In the genomic region with DNA sequence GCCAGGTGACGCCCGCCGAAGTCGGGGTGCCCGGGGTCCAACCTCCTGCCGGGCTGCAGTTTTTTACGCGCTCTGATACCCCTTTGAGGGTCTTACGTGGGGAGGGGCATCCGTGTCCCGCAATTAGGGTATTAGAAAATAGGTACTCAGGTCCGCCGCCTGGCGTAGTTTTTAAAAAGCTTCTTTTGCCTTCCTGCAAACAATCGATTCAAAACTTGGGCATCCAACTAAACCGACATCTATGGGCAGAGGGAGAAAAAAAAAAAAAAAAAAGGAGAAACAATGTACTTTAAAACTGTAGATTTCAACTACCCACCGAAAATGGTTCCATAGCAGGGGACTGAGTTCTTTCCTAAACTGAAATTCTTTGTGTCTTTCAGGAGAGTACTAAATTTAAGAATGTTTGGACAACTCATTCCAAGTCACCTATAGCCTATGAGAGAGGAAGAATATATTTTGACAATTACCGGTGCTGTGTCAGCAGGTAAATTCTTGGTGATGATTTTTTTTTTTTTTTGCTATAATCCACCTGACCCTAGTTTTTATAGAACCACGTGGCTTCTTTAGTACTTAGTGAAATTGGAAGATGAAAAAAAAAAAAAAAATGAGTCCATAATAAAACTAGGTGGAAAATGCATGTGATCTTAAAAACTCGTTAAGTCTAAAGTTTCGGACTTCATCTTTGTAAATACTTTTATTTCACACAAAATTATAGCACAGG, we compare ENCODE assay signal across 8 mouse cellular contexts. TPM values are rescaled to one million over a fixed set of nuclear protein-coding genes. Genes with fewer than 3 reads are reported as not detected.
DNase-seq lines count a peak whose midpoint lies in the region; ATAC-seq and TF ChIP-seq lines count a peak whose summit lies in the region.

No protein-coding gene starts in this region.

- DNase-seq in kidney, postnatal 0 days (ENCODE audit: low spot score), result no peak
- no peak for DNase-seq in kidney, postnatal 10 days
- peak; percentile 82 for DNase-seq in brain, embryonic 14.5 days (ENCODE audit: low read depth)
- no peak for DNase-seq in right cerebral cortex, postnatal 25 days
- no peak for DNase-seq in thymus, postnatal 36 days
- no peak for DNase-seq in cerebellum, postnatal 36 days

- ATAC-seq in kidney, postnatal 0 days (replicated peaks; ENCODE audit: low FRiP score, low read depth), result no peak
- ATAC-seq in hindbrain, embryonic 16.5 days, result no peak
- ATAC-seq in midbrain, embryonic 16.5 days, result no peak

- 11% methylated on average over 21 of the region's 21 CpGs for WGBS in kidney, postnatal 0 days
- 13% methylated on average over 21 of the region's 21 CpGs for whole genome bisulfite sequencing in hindbrain, embryonic 16.5 days
- 12% methylated on average over 21 of the region's 21 CpGs for WGBS in midbrain, embryonic 16.5 days

- H3K4me3 ChIP-seq in kidney, postnatal 0 days (replicated peaks; ENCODE audit: low read depth, low read length), result peak overlapping the region; percentile 83
- peak overlapping the region; percentile 89 for H3K4me3 ChIP-seq in hindbrain, embryonic 16.5 days (ENCODE audit: low read length)
- peak overlapping the region; percentile 57 for H3K4me3 ChIP-seq in midbrain, embryonic 16.5 days (ENCODE audit: low read depth, low read length)

- no peaks in the 10 kb centered on the region for H3K4me1 ChIP-seq in kidney, postnatal 0 days (replicated peaks; ENCODE audit: insufficient read depth, low read length)
- peaks cover 6% of the 10 kb centered on the region; the same call in 1 of the 2 replicates for H3K4me1 ChIP-seq in hindbrain, embryonic 16.5 days (ENCODE audit: control insufficient read depth, insufficient read depth, low read depth, low read length)
- H3K4me1 ChIP-seq in midbrain, embryonic 16.5 days (ENCODE audit: control insufficient read depth, insufficient read depth, low read length), result peaks cover 10% of the 10 kb centered on the region

- H3K27me3 ChIP-seq in kidney, postnatal 0 days (ENCODE audit: insufficient read depth, low read length), result no peaks in the 10 kb centered on the region
- no peaks in the 10 kb centered on the region for H3K27me3 ChIP-seq in hindbrain, embryonic 16.5 days (replicated peaks; ENCODE audit: control insufficient read depth, insufficient read depth, low read length)
- no peaks in the 10 kb centered on the region for H3K27me3 ChIP-seq in midbrain, embryonic 16.5 days (ENCODE audit: control insufficient read depth, insufficient read depth, low read depth, low read length)

- H3K9me3 ChIP-seq in kidney, postnatal 0 days (replicated peaks; ENCODE audit: low read length), result no peaks in the 10 kb centered on the region
- H3K9me3 ChIP-seq in hindbrain, embryonic 16.5 days (ENCODE audit: control insufficient read depth, low read length), result no peaks in the 10 kb centered on the region
- no peaks in the 10 kb centered on the region for H3K9me3 ChIP-seq in midbrain, embryonic 16.5 days (replicated peaks; ENCODE audit: control insufficient read depth, low read length, poor library complexity, severe bottlenecking)

- H3K36me3 ChIP-seq in kidney, postnatal 0 days (ENCODE audit: insufficient read depth, low read length), result 0 out of 2 replicates have a peak, but pooled peaks cover 4% of the 10 kb centered on the region
- H3K36me3 ChIP-seq in hindbrain, embryonic 16.5 days (ENCODE audit: control insufficient read depth, insufficient read depth, low read length), result 0 out of 2 replicates have a peak, but pooled peaks cover 2% of the 10 kb centered on the region
- H3K36me3 ChIP-seq in midbrain, embryonic 16.5 days (ENCODE audit: control insufficient read depth, insufficient read depth, low read length), result 0 out of 2 replicates have a peak, but pooled peaks cover 4% of the 10 kb centered on the region

- peak overlapping the region; percentile 90 for H3K4me2 ChIP-seq in kidney, postnatal 0 days (ENCODE audit: low read length)
- H3K4me2 ChIP-seq in hindbrain, embryonic 16.5 days (ENCODE audit: low read length), result peak overlapping the region; percentile 74
- H3K4me2 ChIP-seq in midbrain, embryonic 16.5 days (ENCODE audit: low read length), result peak overlapping the region; percentile 64

- peak; percentile 23; the same call in 1 of the 2 replicates for TF ChIP-seq CTCF in kidney, postnatal 0 days (IDR thresholded peaks at IDR 0.05; ENCODE audit: low read depth)
- peak; percentile 7; the same call in 1 of the 2 replicates for TF ChIP-seq CTCF in brain, embryonic 14.5 days (IDR thresholded peaks at IDR 0.05; ENCODE audit: borderline replicate concordance, extremely low read depth, insufficient read depth, insufficient read length)

- H3K9ac ChIP-seq in kidney, postnatal 0 days (ENCODE audit: low read depth, low read length), result peak overlapping the region; percentile 82
- H3K9ac ChIP-seq in hindbrain, embryonic 16.5 days (ENCODE audit: low read depth, low read length), result peak overlapping the region; percentile 95
- peak overlapping the region; percentile 77 for H3K9ac ChIP-seq in midbrain, embryonic 16.5 days (ENCODE audit: low read depth, low read length)

- H3K27ac ChIP-seq in kidney, postnatal 0 days, result peak overlapping the region; percentile 97
- peak overlapping the region; percentile 97 for H3K27ac ChIP-seq in hindbrain, embryonic 16.5 days (ENCODE audit: low read depth, low read length)
- H3K27ac ChIP-seq in midbrain, embryonic 16.5 days (ENCODE audit: low read length), result peak overlapping the region; percentile 88

- TF ChIP-seq POLR2A in brain, embryonic 14.5 days (IDR thresholded peaks at IDR 0.05; ENCODE audit: borderline replicate concordance, extremely low read depth, insufficient read depth, insufficient read length, poor library complexity, severe bottlenecking), result no peak

RNA-seq across cellular contexts. Expression of gene Mettl8, which starts 0.9 kb away (rescaled TPM):
- 14.5 and 15.7 TPM in 2 replicates for polyA plus RNA-seq in kidney, postnatal 0 days (2015; fragmentation: Nextera tagmentation; extraction: Ambion mirVana)
- 11.8 and 13.2 TPM in 2 replicates for polyA plus RNA-seq in brain, embryonic 14.5 days (2012; rRNA removed)
- 10.3 and 11.1 TPM in 2 replicates for polyA plus RNA-seq in hindbrain, embryonic 16.5 days (2015; fragmentation: Nextera tagmentation; extraction: Ambion mirVana)
- 11.2 and 12.6 TPM in 2 replicates for polyA plus RNA-seq in midbrain, embryonic 16.5 days (2015; fragmentation: Nextera tagmentation; extraction: Ambion mirVana)

RNA-seq across cellular contexts. Expression of gene Dcaf17, which starts 1.1 kb away (rescaled TPM):
- polyA plus RNA-seq in kidney, postnatal 0 days (2015; fragmentation: Nextera tagmentation; extraction: Ambion mirVana), result 27.3 and 33.6 TPM in 2 replicates
- 10.0 and 11.2 TPM in 2 replicates for polyA plus RNA-seq in brain, embryonic 14.5 days (2012; rRNA removed)
- 32.0 and 33.0 TPM in 2 replicates for polyA plus RNA-seq in hindbrain, embryonic 16.5 days (2015; fragmentation: Nextera tagmentation; extraction: Ambion mirVana)
- polyA plus RNA-seq in midbrain, embryonic 16.5 days (2015; fragmentation: Nextera tagmentation; extraction: Ambion mirVana), result 31.2 and 33.2 TPM in 2 replicates
